Mouse (Mus musculus) cerebellum, adult 2 months (tissue): Measurements from ENCODE around the gene Lor. TPM values are rescaled to one million over a fixed set of nuclear protein-coding genes. Genes with fewer than 3 reads are reported as not detected.

Experiments used
- DNase-seq, 2 experiments: peaks; one replicate each; pipeline ENCODE4 v3.0.0; 2021
- H3K27ac ChIP-seq: fragments of 200-500 bp; 2 replicates; pipeline ENCODE4 v1.5.1; 2012; ENCODE audit warnings: low read length, control low read depth, inconsistent platforms; ENCODE audit not compliant: insufficient read depth
- H3K27me3 ChIP-seq: fragments of 200-500 bp; 2 replicates; pipeline ENCODE4 v1.6.1; 2012; ENCODE audit warnings: inconsistent platforms, mild to moderate bottlenecking, low read length, moderate library complexity; ENCODE audit not compliant: control insufficient read depth, insufficient read depth
- H3K4me1 ChIP-seq: fragments of 200-500 bp; 2 replicates; pipeline ENCODE4 v1.6.1; 2011; ENCODE audit warnings: low read length; ENCODE audit not compliant: control insufficient read depth, insufficient read depth
- H3K4me3 ChIP-seq: fragments of 200-500 bp; replicated peaks from 2 replicates; pipeline ENCODE3; 2011; ENCODE audit warnings: mild to moderate bottlenecking, low read depth, low read length, control low read depth; ENCODE audit not compliant: insufficient read depth
- CTCF ChIP-seq: fragments of 200-500 bp; IDR thresholded peaks from 2 replicates; pipeline ENCODE4 v1.5.1; 2011; ENCODE audit warnings: low read depth, mild to moderate bottlenecking, control low read depth, low read length, moderate library complexity, borderline replicate concordance; ENCODE audit not compliant: insufficient read depth
- POLR2A ChIP-seq: fragments of 200-500 bp; IDR thresholded peaks from 2 replicates; pipeline ENCODE4 v1.6.1; 2011; ENCODE audit warnings: low read length, control low read depth, borderline replicate concordance; ENCODE audit not compliant: insufficient read depth
- WGBS: fragments of 180-500 bp; shearing (Covaris S2); methylation state at CpG from one replicate; pipeline ENCODE4 v1.1.7; 2018; 5-methylcytosine and 5-hydroxymethylcytosine counted together
- polyA plus RNA-seq: library from polyadenylated mRNA; depleted of rRNA; stranded (reverse); fragments of >200 nt; gene quantifications from 2 replicates; pipeline ENCODE4 v1.2.3, GENCODE M21; 2012; rRNA removed

Gene Lor
- polyA plus RNA-seq, 1 experiment: 2.9 TPM

- TF ChIP-seq POLR2A (no peak), CTCF (no peak)
- DNase-seq: peak; percentile 10 to 23
- under 1% methylated on average over 80 of the region's 82 CpGs for WGBS
- Histone ChIP-seq H3K27ac (no peak overlapping the region), H3K4me1 (no peaks in the 10 kb centered on the region), H3K27me3 (peaks cover 10% of the 10 kb centered on the region), H3K4me3 (peak overlapping the region; percentile 26)
Measured at GRCm38 (mm10) chr3:92080462-92081284, 2.3 kb downstream of the Lor start.

GRCm38 (mm10) chr3:92050382-92051054, 32.4 kb downstream of the Lor start:
- DNase-seq: no peak
- Histone ChIP-seq H3K4me3 (no peak overlapping the region), H3K4me1 (no peaks in the 10 kb centered on the region), H3K27me3 (no peaks in the 10 kb centered on the region), H3K27ac (no peak overlapping the region)
- 50% methylated on average over 6 of the region's 6 CpGs for WGBS
- TF ChIP-seq POLR2A: no peak

DNA sequence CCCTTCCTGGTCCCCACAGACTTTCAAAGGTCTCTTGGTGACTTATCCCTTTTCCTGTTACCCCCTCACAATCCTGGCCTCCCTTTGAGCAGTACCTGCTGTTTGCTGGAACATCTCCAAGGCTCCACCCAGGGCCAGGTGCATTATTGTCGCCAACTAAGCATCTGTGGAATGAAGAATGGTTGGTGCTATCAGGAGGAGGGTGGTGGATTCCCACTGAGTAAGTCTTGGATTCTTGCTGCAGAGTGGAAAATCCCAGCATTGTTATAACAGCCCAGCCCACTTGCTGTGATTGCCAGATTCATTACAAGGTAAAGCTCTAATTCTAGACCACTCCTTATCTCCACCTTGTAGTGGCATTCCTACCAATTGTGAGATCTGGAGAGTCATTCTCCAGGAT, 49.0 kb downstream of the Lor start:
- TF ChIP-seq CTCF (no peak), POLR2A (no peak)
- no peaks in the 10 kb centered on the region for H3K27me3 ChIP-seq
- H3K4me3 ChIP-seq: no peak overlapping the region
- H3K27ac ChIP-seq: no peak overlapping the region
- no peaks in the 10 kb centered on the region for H3K4me1 ChIP-seq
- WGBS: 26% methylated on average over 1 of the region's 1 CpGs
- no peak for DNase-seq

DNA sequence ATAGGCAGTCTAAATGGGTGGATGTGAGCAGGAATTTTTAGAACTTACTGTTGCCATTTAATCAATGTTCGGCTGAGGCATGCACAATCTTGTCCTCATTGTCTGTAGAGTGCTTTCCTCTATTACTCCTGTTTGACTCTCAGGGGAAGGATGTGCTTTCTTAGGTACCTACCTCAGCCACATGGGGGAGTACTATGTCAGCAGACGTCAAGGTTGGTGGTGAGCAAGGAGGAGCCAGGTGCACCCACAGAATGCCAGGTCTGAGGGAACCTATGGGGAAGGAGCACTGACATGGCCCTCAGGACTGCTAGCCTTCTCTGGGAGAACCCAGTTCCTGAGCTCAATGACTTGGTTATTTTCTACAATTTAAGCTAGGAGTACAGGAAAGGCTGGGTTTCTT, 49.7 kb downstream of the Lor start:
- no peak for DNase-seq
- WGBS: 54% methylated on average over 2 of the region's 2 CpGs
- TF ChIP-seq CTCF: no peak
- TF ChIP-seq POLR2A: no peak

More for the DNA sequence above, 49.7 kb downstream of the Lor start:
- Histone ChIP-seq H3K4me1 (no peaks in the 10 kb centered on the region), H3K4me3 (no peak overlapping the region), H3K27ac (no peak overlapping the region), H3K27me3 (no peaks in the 10 kb centered on the region)

Other genes with a start within 250 kb of the Lor start
- not detected in 2 replicates for gene Pglyrp3, start 68.6 kb downstream of the Lor start, polyA plus RNA-seq
- not detected in 2 replicates for gene Prr9, start 40.8 kb upstream of the Lor start, polyA plus RNA-seq
- gene Lelp1, start 59.6 kb upstream of the Lor start, polyA plus RNA-seq: not detected in 2 replicates
- gene Sprr2a1, start 132.7 kb upstream of the Lor start, polyA plus RNA-seq: not detected in 2 replicates
- gene Sprr2a2, start 132.8 kb upstream of the Lor start, polyA plus RNA-seq: 1.3 and 1.7 TPM in 2 replicates
- gene Sprr2a3, start 202.3 kb upstream of the Lor start, polyA plus RNA-seq: not detected in 2 replicates
- gene Sprr2b, start 233.5 kb upstream of the Lor start, polyA plus RNA-seq: 0.14 TPM in 1 of 2 replicates, not detected in the other